Mouse (Mus musculus) lung, adult 2 months (tissue): ENCODE results near the gene Olfr1250. TPM values are rescaled to one million over a fixed set of nuclear protein-coding genes. Genes with fewer than 3 reads are reported as not detected.
"Not testable (repeated sequence)": the region's sequence is repeated elsewhere in the genome, so short reads cannot be mapped to it uniquely, and the experiment has no call there.

Experiments
- DNase-seq: peaks from one replicate; pipeline ENCODE4 v3.0.0; 2022
- H3K4me1 ChIP-seq: fragments of 200-500 bp; 2 replicates; pipeline ENCODE4 v1.6.1; 2011; ENCODE audit warnings: low read length; ENCODE audit not compliant: control insufficient read depth, insufficient read depth
- H3K4me3 ChIP-seq: fragments of 200-500 bp; replicated peaks from 2 replicates; pipeline ENCODE3; 2011; ENCODE audit warnings: low read depth, mild to moderate bottlenecking, control low read depth, low read length; ENCODE audit errors: extremely low read depth
- CTCF ChIP-seq: fragments of 200-500 bp; IDR thresholded peaks from 2 replicates; pipeline ENCODE4 v1.5.1; 2011; ENCODE audit warnings: mild to moderate bottlenecking, low read length, control low read depth; ENCODE audit not compliant: insufficient read depth
- POLR2A ChIP-seq: fragments of 200-500 bp; IDR thresholded peaks from 2 replicates; pipeline ENCODE4 v1.6.1; 2011; ENCODE audit warnings: low read depth, mild to moderate bottlenecking, control low read depth, low read length, borderline replicate concordance; ENCODE audit errors: extremely low read depth
- WGBS: fragments of 180-500 bp; shearing (Covaris S2); methylation state at CpG from one replicate; pipeline ENCODE4 v1.1.7; 2018; 5-methylcytosine and 5-hydroxymethylcytosine counted together
- polyA plus RNA-seq: library from polyadenylated mRNA; depleted of rRNA; stranded (reverse); fragments of >200 nt; gene quantifications from 2 replicates; pipeline ENCODE4 v1.2.3, GENCODE M21; 2012; rRNA removed

Gene Olfr1250
- polyA plus RNA-seq, result not detected in 2 replicates

DNA sequence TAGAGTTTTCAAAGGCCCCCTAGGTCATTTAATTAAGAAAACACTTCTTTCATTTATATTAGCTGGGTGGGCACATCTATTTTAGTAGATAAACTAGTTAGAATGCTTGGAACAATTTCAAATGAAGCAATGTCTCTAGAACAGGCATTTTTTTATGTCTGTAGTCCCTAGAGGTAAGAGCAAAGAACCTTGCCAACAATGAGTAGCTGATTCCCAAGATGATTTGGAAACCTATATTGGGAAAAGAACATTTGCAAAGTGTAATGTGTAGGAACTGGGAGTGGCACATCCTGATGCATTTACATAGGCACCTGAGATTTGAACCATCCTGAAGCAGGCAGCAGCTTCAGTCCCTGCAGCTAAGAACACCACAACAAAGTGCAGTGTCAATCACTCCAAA, at the start of gene Olfr1250:
Olfr1250 (minus strand) TSS at position 101 of the 400 bp plus-strand sequence.
- DNase-seq, result no peak
- Histone ChIP-seq H3K4me3 (no peak within 1 kb of the TSS), H3K4me1 (no peaks in the 10 kb centered on the region)
- TF ChIP-seq CTCF, result no peak
- TF ChIP-seq POLR2A, result no peak

DNA sequence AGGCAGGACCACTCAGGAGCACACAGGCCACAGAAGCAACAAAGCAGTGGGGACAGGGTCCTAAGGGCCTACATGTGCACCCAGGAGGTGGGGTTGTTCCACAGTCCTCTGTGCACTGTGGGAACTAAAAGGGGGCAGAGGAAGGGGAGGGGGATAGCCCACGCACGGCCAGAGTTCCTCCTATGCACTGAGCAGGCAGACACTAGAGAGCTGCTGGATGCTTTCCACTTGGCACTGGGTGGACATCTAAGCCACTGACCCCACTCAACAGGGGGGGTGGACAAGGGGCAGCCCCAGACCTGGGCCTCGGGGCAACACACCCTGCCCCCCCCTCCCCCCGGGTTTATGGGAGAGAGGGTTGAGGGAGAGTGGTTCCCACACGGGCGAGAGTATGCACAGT, 30.7 kb upstream of the Olfr1250 start:
- TF ChIP-seq POLR2A (no peak), CTCF (no peak)
- Histone ChIP-seq H3K4me3 (no peak overlapping the region), H3K4me1 (no peaks in the 10 kb centered on the region)
- DNase-seq, result no peak
- 70% methylated on average over 6 of the region's 6 CpGs for WGBS

DNA sequence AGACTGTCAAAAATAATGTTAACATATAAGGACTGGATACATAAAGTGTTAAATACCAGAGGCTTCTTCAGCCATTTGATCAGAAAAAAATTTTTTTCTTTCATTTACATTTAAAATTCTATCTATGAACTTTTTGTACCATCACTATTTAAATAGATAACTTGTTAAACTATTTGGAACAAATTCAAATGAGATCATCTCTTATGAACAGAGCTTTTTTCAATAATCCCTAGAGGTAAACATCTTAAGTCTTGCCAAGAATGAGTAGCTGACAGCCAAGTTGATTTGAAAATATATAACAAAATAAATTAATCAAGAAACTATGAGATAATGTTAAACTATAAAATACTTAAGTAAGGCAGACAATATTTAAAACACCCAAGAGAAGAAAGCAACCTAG, 10.6 kb upstream of the Olfr1250 start, which contains the start of gene Olfr1251:
Olfr1251 (minus strand) TSS at position 101 of the 400 bp plus-strand sequence.
- TF ChIP-seq CTCF (no peak), POLR2A (no peak)
- Histone ChIP-seq H3K4me1 (no peaks in the 10 kb centered on the region), H3K4me3 (no peak within 1 kb of the TSS)
- DNase-seq, result no peak

DNA sequence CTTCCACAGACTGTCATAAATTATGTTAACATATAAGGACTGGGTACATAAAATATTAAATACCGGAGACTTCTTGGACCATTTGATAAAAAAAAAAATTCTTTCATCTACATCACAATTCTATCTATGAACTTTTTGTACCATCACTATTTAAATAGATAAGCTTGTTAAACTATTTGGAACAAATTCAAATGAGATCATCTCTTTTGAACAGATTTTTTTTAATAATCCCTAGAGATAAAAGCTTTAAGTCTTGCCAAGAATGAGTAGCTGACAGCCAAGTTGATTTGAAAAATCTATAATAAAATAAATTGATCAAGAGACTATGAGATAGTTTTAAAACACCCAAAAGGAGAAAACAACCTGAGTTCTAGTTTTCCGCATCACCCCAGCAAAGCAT, 26.4 kb downstream of the Olfr1250 start, which contains the start of gene Olfr1249:
Olfr1249 (minus strand) TSS at position 101 of the 400 bp plus-strand sequence.
- WGBS, result 89% methylated on average over 2 of the region's 2 CpGs
- Histone ChIP-seq H3K4me1 (no peaks in the 10 kb centered on the region), H3K4me3 (no peak within 1 kb of the TSS)
- TF ChIP-seq POLR2A, result no peak
- TF ChIP-seq CTCF, result no peak
- no peak for DNase-seq

DNA sequence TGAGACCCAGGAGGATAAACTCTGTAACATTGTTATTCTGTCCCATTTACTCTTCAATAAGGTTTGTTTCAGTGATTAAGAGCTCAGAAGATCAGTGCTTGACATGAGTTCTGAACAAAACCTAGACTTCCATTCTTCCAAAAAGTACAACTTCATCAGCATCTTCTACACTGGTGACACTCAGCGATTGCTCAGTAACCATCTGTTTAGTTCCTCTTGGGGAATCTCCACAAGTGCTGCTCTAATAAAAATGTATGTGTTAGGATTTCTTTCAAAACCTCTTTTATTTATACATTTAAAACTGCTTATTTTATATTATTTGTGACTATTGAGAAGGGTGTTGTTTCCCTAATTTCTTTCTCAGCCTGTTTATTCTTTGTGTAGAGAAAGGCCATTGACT, 43.1 kb downstream of the Olfr1250 start, which contains the start of gene Olfr1248:
Olfr1248 (minus strand) TSS at position 101 of the 400 bp plus-strand sequence.
- not testable (repeated sequence) for H3K4me3 ChIP-seq, H3K4me1 ChIP-seq, DNase-seq
- 91% methylated on average over 1 of the region's 1 CpGs for WGBS

DNA sequence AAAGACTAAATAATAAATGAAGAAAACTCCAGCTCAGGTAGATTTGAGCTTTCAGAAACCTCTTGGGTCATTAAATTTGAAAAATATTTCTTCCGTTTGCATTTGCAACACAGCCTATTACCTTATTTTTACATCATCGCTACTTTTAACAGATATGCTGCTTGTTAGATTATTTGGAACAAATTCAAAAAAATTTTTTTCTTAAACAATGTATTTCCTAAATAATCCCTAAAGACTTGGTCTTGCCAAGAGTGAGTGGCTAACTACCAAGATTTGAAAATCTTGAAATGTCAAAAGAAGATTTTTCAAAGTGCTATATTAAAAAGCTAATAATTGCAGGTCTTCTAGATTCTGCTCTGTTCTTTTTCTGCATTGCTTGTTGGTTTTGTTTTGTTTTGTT, 47.2 kb downstream of the Olfr1250 start, which contains the start of gene Olfr1247:
Olfr1247 (minus strand) TSS at position 101 of the 400 bp plus-strand sequence.
- WGBS, result 86% methylated on average over 2 of the region's 2 CpGs
- no peak for TF ChIP-seq CTCF
- TF ChIP-seq POLR2A, result no peak
- no peaks in the 10 kb centered on the region for H3K4me1 ChIP-seq
- DNase-seq, result no peak
- H3K4me3 ChIP-seq, result no peak within 1 kb of the TSS

Other genes starting within 250 kb of the Olfr1250 start
- gene Olfr1239, start 241.1 kb downstream of the Olfr1250 start, polyA plus RNA-seq, result not detected in 2 replicates
- gene Olfr1240, start 218.5 kb downstream of the Olfr1250 start, polyA plus RNA-seq, result not detected in 2 replicates
- not detected in 2 replicates for gene Olfr1241, start 174.3 kb downstream of the Olfr1250 start, polyA plus RNA-seq
- gene Olfr1242, start 163.1 kb downstream of the Olfr1250 start, polyA plus RNA-seq, result not detected in 2 replicates
- gene Olfr1243, start 130.0 kb downstream of the Olfr1250 start, polyA plus RNA-seq, result not detected in 2 replicates
- not detected in 2 replicates for gene Olfr1245, start 83.0 kb downstream of the Olfr1250 start, polyA plus RNA-seq
- not detected in 2 replicates for gene Olfr1246, start 68.3 kb downstream of the Olfr1250 start, polyA plus RNA-seq
- gene Olfr1247, start 47.3 kb downstream of the Olfr1250 start, polyA plus RNA-seq, result not detected in 2 replicates
- not detected in 2 replicates for gene Olfr1248, start 43.2 kb downstream of the Olfr1250 start, polyA plus RNA-seq
- not detected in 2 replicates for gene Olfr1249, start 26.5 kb downstream of the Olfr1250 start, polyA plus RNA-seq
- not detected in 2 replicates for gene Olfr1251, start 10.5 kb upstream of the Olfr1250 start, polyA plus RNA-seq
- gene Olfr1252, start 63.5 kb upstream of the Olfr1250 start, polyA plus RNA-seq, result not detected in 2 replicates
- not detected in 2 replicates for gene Olfr1253, start 95.6 kb upstream of the Olfr1250 start, polyA plus RNA-seq
- gene Olfr1254, start 132.2 kb upstream of the Olfr1250 start, polyA plus RNA-seq, result not detected in 2 replicates
- gene Olfr1255, start 150.6 kb upstream of the Olfr1250 start, polyA plus RNA-seq, result not detected in 2 replicates
- gene Olfr1256, start 180.1 kb upstream of the Olfr1250 start, polyA plus RNA-seq, result not detected in 2 replicates
- gene Olfr48, start 186.7 kb upstream of the Olfr1250 start, polyA plus RNA-seq, result not detected in 2 replicates
- gene Olfr1257, start 217.0 kb upstream of the Olfr1250 start, polyA plus RNA-seq, result not detected in 2 replicates